Mouse (Mus musculus) lung, postnatal 36 days (tissue): ENCODE results near the gene Nup214.
"Not testable (repeated sequence)": the region's sequence is repeated elsewhere in the genome, so short reads cannot be mapped to it uniquely, and the experiment has no call there.

Source experiments
- DNase-seq: peaks from one replicate; pipeline ENCODE4 v3.0.0; 2022; ENCODE audit warnings: mixed read lengths

Gene Nup214

DNA sequence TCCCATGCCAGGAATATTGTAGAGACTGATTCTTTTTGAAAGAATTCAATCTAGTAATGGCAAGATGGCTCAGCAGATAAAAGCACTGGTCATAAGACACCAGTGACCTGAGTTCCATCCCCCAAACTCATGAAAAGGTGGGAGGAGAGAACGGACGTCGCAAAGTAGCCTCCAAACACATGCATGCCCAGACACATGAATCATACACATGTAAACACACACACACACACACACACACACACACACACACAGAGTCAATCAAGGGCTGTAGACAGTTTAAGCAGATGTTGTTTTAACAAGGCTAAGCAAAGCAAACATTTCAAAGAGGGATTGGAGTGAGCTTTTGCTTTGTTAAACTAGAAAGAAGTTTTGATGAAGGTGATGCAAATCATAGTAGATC lies 10.0 kb upstream of the Nup214 start:
- no peak for DNase-seq

DNA sequence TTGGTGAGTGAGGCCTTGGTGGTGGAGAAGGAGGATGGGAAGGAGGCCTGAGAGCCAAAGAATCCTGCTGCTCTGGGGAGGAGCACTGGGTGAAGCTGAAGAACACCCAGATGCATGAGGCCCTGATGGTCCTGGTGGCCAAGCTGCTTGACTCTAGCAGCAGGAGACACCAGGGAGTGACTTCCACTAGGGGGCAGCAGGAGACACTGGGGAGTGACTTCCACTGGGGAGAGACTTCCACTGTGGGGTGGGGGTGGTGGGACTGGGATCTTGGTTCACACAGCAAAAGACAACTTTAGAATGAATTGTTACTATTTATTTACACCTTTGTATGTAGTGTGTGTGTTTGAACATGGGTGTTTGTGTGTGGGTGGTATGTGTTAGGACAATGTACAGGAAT lies 9.1 kb upstream of the Nup214 start:
- DNase-seq: peak; percentile 71

DNA sequence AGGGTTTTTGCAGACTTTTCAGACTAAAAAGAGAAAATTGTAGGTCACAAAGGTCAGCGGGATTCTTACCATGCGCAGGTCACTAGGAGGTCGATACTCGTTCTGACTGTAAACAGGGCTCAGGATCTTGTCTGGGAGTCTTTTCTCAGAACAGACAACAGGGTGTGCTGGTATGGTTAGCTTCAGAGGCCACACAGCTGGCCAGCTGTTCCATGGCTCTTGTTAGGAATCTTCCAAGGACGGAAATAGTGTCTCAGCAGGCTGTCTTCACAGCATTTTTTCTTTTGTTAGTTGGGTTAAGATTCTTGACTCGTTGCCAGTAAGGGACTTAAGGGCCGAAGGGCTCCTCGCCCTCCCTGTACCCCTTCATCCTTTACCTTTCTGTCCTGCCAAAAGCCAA lies 7.4 kb upstream of the Nup214 start:
- DNase-seq: no peak

- no peak for DNase-seq
Measured at GRCm38 (mm10) chr2:31972589-31972988, 1.6 kb upstream of the Nup214 start.

DNA sequence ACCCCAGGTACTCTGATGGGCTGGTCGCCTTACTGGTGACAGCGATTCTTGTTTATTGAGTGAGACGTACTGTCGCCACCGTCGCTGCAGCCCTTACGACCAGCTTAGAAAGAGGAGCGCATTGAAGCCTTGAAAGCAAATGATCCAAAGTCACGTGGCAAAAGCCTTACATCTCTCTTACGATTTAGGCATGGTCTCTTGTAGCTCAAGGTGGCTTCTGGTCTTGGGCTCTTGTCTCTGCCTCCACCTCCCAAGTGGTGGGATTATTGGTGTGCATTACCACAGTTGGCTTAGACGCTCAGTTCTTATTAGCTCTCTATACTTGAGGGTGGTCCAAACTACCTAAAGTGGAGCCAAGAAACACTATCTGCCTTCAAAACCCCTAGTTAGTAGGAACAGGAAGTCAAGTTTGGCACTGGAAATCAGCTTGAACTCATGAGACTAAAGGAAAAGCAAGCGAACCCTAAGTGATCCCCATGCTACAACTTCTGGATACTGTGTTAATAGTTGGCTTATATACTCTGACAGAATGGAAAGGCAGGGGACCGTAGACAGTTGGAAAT lies 654 bp downstream of the Nup214 start:
- no peak for DNase-seq

GRCm38 (mm10) chr2:31987774-31988173 lies 13.5 kb downstream of the Nup214 start:
- no peak for DNase-seq

- peak; percentile 83 for DNase-seq
Measured at GRCm38 (mm10) chr2:31990961-31991360, 16.7 kb downstream of the Nup214 start.

GRCm38 (mm10) chr2:31994896-31995295 lies 20.7 kb downstream of the Nup214 start:
- DNase-seq: peak; percentile 83

DNA sequence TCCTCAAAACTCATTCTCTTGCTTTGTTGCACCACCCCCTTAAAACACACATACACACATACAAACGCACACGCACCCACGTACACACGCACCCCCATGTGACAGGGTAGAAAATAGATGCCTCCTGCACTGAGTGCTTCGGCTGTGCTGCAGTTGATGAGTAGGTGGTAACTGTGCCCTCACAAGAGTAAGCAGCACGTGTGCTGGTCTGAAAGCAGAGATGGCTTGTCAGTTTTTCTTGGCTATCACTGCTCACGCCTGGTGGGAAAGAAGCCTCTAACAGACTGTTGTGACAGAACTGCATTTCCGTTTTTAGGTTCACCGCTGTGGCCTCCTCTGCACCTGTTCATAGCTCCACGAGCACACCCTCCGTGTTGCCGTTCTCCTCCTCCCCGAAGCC lies 21.8 kb downstream of the Nup214 start:
- DNase-seq: no peak

DNA sequence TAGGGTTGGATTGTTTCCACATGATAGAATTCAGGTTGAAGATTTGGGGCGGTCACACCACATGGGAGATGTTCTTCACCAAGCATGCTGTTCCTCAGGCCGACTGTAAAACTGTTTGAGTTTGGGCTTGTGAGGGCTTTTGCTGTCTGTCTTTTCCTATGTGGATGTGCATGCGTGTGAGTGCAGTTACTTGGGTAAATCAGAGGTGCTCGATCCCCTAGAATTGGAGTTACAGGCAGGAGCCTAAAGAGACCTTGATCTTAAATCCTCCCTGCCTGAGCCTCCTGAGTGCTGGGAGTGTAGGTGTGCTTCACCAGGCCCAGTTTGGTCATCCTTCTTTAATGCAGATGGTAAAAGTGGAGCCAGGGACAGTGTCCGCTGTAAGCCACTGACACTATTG lies 23.3 kb downstream of the Nup214 start:
- no peak for DNase-seq

DNA sequence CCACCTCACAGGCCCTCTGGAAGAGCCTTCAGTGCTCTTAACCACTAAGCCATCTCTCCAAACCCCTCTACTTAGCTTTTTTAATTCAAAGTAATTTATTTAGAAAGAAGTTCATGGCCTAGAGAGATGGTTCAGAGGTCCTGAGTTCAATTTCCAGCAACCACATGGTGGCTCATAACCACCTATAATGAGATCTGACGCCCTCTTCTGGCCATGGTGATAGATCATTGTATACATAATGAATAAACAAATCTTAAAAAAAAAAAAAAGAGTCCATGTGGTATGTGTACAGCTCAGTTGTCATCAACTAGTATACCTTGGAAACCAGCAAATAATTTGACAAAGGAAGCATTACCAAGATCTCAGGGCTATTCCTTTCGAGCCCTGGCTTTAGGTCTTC lies 24.2 kb downstream of the Nup214 start:
- peak; percentile 24 for DNase-seq

DNA sequence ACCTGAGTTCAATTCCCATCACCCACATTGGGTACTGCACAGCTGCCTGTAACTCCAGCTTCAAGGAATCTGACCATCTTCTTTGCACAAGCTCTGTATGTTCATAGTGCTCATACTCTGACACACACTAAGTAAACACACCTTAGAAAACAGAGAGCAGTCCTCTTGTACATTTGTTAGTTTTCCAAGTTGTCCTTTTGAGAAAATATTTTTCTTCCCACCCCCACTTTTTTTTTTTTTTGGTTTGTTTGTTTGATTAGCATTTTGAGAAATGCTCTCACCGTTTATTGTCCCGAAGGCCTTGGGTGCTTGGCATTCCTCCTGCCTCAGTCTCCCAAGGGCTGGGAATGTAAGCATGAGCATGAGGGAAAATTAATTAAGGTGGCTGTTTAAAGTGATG lies 34.1 kb downstream of the Nup214 start:
- no peak for DNase-seq

DNA sequence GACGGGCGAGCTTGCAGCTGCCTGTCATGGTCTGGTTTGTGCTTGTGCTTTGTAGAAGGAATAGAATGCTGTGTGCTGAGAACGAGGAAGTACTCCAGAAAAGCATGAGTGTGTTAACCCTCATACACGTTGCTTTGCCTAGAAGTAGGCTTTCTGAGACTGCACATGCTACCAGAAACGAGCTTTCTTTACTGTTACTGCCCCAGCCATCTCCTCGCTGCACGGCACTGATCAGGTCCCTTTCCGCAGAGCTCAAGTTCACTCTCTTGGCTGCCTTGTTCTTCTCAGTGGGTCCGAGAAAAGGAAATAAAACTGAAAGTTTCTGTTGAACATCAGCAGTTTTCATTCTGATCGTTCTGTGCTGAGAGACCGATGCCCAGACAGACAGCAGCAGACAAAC lies 34.5 kb downstream of the Nup214 start:
- peak; percentile 19 for DNase-seq

- no peak for DNase-seq
Measured at GRCm38 (mm10) chr2:32019704-32020103, 45.5 kb downstream of the Nup214 start.

DNA sequence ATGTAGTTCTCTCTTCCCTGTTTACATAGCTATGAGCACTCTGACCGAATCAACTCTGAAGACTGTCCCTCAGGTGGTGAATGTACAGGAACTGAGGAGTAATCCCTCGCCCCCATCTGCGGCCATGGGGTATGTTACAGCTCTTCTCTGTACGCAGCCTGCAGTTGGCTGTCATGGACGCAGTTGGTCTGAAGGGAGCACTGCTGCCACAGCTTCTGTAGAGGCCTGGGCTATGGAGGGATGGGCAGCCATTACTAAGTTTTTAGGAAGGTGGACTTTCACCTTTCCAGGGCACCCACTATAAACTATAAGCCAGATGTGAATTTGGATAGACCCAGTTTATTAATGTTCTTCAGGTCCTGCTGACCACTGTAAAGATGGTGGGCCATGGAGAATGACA lies 46.0 kb downstream of the Nup214 start:
- DNase-seq: no peak

- no peak for DNase-seq
Measured at GRCm38 (mm10) chr2:32024372-32024771, 50.1 kb downstream of the Nup214 start.

GRCm38 (mm10) chr2:32029636-32030035 lies 55.4 kb downstream of the Nup214 start:
- DNase-seq: no peak

GRCm38 (mm10) chr2:32033436-32033835 lies 59.2 kb downstream of the Nup214 start:
- DNase-seq: no peak

DNA sequence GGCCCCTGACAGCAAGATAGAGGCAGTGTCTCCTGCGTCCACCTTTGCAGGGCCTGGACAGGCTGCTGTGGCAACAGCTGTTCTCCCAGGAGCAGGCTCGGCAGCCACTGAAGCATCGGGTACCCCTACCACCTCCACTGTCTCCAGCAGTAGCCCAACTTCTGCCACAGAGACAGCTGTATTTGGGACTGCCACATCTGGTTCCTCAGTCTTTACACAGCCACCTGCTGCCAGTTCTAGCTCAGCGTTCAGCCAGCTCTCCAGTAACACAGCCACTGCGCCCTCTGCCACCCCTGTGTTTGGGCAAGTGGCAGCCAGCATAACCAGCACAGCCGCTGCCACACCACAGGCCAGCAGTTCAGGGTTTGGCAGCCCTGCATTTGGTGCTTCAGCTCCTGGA lies 60.0 kb downstream of the Nup214 start:
- no peak for DNase-seq

DNA sequence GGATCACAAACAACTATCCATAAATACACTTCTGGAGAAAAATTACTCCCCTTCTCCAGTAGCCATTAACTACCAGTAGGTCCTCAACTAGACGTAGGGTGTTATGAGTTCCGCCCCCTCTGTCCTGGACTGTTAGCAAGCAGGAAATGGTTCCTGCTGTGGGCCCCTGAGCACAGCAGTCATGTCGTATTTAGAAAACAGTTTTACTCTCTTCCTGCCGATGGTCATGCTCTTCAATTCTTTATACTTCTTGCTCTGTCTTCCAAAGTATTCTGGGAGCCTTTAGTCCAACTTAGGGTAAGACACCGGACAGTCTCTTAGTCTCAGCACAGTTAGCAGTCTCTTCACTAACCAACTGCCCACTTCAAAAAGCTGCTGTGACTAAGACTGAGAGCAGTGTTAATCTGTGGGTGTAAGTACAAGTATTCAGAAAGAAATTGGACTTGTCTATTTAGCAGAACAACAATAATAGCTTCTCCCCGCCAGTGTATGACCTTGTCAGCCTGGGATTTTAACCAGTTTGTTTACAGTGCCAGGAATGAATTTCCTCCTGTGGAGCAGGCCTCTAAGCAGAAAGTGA lies 63.1 kb downstream of the Nup214 start:
- peak; percentile 6 for DNase-seq

DNA sequence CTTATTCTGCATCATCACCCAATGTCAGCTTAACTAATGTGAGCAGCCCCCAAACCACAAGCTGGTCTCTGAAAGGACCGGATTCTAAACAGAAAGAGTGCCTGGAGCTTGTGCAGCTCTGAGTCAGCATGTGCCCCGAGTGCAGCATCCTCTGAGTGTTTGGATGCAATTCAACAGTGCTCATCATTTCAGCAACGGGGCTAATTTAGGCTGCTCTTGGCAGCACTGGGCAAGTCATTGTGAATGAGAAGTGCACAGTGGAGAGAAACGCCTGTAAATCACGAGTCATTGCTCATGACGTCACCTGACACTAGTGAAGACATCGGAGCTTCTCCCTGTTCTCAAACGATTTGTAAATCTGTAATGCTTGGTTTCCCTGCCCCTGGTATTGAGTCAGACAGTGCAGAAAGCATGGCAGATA lies 64.4 kb downstream of the Nup214 start:
- DNase-seq: no peak

DNA sequence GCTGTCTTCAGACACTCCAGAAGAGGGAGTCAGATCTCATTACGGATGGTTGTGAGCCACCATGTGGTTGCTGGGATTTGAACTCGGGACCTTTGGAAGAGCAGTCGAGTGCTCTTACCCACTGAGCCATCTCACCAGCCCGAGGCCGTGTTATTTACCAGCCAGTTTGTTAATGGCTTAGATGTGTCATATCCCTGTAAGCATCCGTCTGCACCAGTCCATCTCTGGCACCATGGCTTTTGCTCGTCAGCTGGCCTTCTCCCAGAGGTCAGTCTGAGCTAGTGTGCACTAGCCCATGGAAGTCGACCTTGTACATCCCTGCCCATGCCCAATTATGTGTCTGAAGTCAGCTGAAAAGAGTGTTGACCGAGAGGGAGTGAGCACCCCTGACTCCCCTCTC lies 66.4 kb downstream of the Nup214 start:
- not testable (repeated sequence) for DNase-seq

DNA sequence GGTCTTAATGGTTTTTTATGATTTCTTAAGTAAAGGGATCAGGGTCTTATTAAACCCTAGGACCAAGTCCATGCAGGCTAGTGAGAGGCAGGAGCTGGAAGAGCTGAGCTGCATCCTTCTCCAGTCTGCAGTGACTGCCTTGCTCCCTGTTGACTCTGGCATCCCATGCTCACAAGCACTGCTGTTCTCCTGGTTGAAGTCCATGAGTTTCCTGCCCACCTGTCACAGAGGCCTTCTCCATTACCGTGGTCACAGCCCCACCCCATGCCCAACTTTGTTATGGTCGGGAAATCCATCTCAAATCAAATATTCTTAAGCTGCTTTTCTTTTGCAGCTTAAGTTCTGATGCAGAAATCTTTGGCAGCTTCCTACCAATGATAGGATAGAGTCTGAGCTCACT lies 66.9 kb downstream of the Nup214 start:
- no peak for DNase-seq

DNA sequence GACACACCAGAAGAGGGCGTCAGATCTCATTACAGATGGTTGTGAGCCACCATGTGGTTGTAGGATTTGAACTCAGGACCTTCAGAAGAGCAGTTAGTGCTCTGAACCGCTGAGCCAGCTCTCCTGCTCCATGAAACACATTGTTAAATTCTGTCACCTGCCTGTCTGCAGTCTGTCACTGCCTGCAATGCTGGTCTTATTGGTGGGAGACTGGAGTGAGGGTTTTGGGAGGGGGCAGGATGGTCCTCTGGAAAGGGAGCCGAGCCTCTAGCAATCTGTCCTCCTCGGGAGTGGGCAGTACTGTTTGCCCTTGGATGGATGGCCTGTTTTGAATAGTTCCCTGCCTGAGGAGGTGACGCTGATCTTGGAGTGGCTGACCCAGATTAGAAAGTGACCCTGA lies 69.6 kb downstream of the Nup214 start:
- no peak for DNase-seq

DNA sequence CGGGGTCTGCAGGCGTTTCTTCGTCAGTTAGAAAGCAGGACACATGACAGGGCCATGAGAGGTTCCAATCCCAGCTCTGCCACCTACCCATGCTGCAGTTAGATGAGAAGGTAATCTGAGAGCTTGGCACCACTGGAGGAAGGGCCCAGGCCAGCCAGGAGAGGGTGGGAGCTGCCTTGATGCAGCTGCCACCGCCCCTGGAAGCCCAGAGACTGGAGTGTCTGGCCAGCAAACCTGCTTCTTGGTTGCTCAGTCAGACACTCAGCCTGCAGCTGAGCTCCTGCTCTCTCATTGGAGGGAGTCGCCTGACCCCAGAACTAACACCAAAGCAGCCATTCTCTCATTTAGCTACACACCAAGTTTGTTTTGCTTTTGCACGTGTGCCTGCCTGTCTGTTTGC lies 71.1 kb downstream of the Nup214 start:
- DNase-seq: no peak
